Mouse (Mus musculus) retina, embryonic 14.5 days (tissue): ENCODE measurements around the gene Pard3.

Experiments used
- DNase-seq: peaks from one replicate; pipeline ENCODE4 v3.0.0-alpha.2; 2015; ENCODE audit warnings: low spot score

Pard3 gene

DNA sequence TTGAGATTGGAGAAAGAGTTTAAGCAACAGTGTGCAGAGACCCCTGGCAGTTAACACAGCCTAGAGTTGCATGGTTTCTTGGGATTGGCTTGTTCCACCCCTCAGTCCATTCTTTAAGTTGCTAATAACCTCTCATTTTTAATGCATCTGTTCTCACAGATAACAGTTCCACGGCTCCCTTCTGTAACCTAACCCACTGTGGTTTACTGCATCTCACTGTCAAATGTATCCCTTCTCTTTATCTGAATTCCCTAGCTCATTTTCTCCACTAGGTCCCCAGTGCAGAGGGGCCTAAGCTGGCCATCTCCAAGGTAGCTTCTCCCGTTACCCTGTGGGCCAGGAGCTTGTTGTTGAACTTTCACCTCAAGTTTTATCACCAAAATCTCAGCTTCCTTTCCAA, 492.1 kb downstream of the Pard3 start:
- DNase-seq = no peak

DNA sequence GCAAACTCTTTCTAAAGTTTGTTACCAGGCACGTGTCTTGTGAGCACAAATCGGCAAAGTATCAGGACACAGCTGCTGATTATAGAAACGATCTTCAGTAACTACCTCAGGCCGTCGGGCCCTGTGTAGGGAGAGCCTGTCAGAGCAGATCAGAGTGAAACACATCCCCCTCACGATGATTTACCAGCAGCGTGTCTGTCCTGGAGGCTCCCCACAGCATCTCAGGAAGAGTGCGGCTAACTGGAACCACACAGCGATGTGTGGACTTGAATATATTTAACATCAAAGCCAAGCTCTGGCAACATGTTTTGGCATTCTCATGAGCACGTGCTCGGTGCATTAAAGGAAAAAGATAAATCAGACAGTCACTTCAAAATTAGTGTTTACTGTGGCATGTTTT, 493.3 kb downstream of the Pard3 start:
- DNase-seq = peak; percentile 32

DNA sequence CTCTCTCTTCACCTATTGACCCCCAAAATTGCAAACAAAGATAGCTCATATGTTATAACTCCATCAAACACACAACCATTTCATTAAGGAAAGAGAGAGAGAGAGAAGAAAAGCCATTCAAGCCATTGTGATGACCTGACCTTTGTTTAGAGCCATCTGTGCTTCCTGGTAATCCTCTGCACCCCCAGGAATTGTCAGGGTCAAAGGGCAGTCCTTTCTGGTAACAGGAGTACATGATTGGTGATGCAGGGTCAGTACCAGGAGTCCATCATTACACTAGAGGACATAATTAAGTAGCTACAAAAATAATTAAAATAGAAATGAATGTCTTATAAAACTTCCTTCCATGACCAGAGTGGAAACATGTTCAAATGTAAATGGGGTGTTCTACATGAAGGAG, 493.9 kb downstream of the Pard3 start:
- DNase-seq = peak; percentile 12

DNA sequence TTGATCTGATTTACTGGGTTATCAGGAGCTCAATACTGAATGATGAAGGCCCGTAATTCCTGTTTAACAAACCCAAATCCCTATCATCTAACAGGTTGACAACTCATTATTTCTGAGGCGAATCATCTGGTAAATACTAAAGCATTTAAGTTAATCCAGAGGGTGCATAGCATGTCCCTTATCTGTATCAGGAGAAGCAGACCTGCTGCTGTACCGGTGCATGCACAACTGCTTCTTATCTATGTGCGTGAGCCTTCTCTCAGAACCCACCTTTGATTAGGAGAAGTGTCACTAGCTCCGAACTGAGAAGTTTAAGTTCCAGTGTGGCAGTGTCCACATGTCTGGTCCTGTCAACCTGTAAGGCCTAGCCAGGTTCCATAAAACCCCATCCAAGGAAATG, 499.9 kb downstream of the Pard3 start:
- DNase-seq = no peak

DNA sequence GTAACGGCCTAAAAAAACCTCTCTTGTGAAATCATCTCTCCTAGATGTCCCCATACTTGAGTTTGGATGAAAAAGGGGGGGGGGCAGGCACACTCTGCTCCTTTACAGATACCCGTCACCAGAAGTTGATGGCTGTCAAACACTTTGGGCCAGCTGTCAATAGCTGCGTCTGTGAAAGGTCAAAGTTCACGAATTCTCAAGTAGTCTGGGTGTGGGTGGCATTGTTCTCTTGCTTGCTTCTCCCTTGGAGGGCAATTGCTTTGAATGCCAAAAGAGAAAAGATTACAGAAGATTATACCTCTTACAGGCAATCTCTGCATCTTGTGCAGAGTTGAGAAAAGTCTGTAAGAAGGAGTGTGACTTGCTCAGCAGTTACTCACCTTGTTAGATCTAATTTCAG, 500.7 kb downstream of the Pard3 start:
- DNase-seq = no peak

DNA sequence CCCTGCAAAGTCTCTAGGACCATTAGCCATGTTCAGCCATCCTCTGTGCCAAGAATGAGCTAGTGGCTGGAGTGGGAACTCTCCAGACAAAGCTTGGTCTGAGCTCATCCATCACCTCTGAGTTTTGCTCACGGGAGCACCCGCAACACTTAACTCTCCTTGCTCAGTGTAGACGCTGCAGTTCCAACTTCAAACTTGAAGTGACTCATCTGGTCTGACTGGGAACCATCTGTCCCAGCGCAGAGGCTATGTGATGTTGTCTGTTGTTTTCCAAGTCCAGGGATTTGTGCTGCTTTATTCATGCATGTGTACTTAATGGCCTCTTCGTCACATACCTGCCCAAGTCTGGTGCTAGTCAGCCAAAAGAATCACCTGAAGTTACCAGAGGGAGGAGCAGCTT, 505.5 kb downstream of the Pard3 start:
- no peak for DNase-seq

DNA sequence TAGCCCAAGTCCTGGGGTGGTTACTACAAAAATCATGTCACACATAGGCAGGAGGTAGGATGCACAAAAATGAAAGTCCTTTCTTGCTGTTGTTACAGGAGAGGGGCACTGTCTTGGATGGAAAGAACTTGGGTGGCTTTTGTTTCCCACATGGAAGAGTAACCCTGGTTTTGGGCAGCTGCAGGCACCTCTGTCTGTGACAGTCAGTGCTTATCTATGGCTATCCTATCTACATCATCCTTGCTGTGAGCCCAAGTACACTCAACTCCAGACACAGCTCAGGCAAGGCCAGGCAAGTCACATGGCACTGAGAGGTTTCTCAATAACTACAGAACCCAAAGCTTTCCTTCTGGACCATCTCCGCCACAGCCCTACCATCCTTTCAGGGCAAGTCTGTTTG, 506.8 kb downstream of the Pard3 start:
- DNase-seq = no peak

DNA sequence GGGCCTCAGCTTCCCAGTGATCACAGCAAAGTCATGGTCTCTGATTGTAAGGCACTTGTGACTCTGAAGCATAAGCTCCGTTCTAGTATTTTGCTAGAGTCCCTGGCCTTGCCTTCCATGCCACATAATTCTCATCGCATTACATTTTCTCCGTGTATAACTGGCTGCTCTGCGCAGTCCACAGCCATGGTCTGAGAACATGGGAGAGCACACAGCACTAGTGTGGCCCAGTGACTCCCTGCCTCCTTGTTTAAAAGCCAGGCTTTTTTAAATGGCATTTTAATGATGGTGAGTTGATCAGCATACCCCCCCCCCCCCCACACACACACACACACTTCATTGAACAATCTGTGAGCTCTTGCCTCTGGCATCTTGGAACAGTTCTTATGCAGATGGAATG, 508.8 kb downstream of the Pard3 start:
- DNase-seq = no peak

DNA sequence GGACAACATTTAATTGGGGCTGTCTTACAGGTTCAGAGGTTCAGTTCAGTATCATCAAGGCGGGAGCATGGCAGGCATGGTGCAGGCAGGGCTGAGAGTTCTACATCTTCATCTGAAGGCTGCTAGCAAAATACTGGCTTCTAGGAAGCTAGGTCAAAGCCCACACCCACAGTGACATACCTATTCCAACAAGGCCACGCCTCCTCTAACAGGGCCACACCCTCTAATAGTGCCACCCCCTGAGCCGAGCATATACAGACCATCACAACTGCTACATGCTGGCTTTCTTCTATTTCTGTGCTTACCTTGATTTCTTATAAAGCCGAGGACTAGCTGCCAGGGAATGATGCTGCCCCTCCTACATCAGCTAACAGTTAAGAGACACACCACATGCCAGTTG, 513.0 kb downstream of the Pard3 start:
- no peak for DNase-seq

DNA sequence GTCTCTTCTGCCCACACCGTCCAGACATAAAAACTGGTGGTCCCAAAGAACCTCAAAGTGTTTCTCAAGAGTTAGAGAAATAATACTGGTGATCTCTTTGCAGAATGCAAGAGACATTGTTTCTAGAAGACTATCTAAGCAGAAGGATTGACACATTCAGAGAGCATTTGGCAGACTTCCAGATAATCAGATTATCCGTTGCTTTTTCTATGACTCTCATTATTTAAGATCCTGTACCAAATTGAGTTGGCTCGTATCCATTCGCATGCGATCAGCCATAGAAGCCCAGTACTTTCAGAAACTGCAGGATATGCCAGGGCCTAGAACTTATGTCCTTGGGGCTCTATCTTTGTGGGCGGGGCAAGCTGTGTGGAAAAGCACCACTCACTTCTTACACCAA, 514.0 kb downstream of the Pard3 start:
- no peak for DNase-seq

DNA sequence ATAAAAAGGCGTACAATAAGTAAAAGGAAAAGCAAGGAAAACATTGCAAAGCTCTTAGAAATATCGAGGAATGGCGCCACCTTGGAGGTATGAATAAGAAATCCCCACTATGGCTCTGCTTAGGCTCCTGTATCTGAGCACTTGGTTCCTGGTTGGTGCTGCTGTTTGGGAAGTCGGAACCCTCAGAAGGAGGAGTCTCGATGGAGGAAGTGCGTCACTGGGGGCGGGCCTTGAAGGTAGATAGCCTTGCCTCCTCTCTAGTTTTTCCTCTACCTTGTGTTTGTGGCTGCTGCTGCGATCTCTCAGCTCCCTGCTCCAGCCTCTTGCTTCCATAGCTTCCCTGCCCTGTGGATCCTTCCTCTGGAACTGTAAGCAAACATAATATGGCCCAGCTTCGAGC, 515.7 kb downstream of the Pard3 start:
- DNase-seq = no peak

DNA sequence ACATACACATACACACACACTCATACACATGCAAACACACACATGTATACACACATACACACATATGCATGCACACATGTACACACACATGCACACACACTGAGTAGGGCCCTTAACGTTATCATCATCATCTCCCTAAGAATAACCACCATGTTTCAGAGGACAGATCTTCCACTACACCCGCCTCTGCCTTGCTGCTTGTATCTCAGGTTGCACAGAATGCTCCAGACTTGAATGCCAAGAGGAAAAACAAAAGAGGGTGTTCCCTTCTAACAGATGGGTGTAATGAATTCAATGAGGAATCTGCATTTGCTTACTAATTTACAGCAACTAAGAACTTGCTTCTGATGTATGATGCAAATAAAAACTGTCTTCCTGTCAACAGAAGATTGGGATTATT, 519.7 kb downstream of the Pard3 start:
- no peak for DNase-seq

DNA sequence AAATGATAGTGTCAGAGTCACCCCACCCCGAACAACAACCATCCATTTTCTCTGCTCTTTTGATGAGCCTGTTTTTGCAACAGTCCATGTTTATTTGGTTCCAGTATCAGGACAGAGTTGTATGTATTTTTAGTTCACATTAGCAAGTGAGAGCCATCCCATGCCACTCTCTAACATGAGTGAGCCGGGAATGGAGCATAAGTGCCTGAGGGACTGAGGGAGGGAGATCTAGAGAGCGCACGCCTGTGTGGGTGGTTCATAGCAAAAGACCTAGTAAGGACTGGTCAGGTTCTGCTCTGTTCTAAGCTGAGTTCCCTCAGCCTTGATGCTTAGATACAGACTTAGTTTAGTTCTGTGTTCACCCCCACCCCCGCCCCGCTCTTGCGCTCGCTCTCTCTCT, 521.9 kb downstream of the Pard3 start:
- no peak for DNase-seq

DNA sequence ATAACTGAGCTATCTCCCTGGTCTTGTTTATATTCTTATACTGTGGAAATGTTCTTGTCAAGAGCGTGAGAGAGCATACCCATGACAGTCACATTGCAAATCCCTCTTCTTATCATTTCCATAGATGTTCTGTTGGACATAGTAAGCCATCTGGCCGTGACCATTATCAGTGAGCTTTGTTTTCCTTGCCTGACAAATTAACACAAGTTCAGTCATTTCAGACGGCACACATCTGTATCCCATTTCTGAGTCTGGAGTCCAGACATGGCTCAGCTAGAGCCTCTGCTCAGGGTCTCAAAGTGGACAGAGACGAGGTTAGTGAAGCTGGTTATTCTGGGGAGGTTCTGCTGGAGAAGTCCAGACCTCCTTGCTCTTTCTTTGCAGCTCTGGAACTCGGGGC, 523.0 kb downstream of the Pard3 start:
- DNase-seq = no peak

DNA sequence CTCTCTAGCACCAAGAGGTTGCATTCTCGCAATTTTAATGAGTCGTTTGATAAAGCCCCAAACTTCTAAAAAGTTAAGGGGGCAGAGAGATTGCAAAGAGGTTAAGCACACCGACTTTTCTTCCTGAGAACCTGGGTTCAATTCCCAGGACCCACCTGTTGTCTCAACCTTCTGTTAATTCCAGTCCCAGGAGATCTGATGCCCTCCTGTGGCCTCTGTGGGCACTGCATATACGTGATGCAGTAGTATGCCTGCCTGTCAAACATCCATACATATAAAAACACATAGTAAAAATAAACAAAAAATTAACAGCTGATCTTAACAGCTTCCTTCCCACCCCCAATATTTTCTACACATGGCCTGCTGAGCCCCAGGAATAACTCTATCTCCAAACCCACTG, 524.6 kb downstream of the Pard3 start:
- peak; percentile 40 for DNase-seq

DNA sequence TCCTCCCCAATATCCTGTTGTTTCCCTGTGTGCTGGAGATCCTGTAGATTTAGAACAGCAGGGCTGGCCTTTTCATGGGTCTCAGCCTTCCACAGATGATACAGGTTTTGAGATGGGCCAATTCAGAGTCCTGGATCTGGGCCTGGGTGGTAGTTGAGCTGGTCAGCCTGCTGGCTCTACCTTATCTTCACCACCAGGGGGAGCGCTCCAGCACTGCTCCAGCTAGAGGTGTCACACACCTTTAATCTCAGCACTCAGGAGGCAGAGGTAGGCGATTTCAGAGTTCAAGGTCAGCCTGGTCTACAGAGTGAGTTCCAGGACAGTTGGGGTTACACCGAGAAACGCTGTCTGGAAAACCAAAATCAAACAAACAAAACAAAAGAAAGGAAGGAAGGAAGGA, 525.6 kb downstream of the Pard3 start:
- peak; percentile 66 for DNase-seq

DNA sequence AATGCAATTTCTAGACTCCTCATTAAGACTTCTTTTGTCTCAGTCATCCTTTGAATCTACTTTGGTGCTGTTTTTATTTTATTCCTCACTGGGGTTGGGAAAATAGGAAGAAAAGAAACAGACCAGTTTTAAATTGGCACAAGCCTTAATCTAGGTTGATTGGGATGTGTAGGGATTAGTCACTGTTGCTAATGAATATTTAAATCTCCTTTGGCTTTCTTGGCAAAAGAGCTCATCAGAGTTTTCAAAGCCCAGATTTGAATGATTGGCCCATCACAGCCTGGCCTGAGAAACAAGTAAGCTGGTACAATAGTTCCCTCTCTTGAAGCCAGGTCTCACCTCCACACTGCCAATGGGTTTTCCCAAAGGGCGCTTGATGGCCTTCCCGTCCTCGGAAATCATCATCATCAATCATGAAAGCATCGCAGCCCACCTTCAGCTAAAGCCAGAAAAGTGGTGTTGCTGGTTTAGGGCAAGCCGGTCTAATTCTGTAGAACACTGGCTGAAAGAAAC, 527.0 kb downstream of the Pard3 start:
- no peak for DNase-seq

DNA sequence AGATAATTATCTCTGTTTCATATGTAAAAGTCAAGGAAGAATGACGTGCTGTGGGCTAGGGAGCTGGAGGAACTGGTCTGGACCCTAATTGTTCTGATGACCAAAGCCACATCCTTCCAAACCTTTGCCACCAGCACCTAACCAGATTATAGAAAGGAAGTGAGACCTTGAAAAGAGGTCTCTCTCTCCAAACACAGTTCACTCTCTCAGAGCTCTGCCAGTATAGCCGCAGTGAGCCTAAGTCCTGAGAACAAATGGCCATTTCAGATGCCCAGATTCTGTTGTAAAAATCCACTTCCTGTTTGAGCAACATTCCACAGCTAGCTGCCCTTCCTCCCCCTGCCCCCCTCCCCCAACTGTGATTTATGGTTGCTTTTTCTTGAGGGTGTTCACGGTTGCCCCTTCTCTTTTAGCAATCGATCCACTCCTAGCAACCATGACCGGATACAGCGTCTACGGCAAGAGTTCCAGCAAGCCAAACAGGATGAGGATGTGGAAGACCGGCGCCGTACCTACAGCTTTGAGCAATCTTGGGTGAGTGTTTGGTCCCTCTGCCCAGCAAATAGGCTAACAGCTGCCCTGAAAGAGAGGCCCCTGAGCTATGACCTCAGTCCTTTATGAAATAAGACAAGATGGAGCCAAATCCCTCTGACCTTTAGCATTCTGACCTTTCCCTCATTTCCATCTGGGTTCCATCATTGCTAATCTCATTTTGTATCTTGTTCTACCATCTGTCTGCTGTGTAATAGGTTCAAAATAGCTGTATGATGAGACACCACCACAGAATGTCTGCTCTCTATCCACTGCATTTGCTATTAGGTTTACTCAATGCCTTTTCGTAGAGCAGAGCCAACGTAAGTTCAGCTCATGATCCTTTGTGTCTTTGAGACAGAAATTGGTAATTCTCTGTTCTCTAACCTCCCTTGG, 529.2 kb downstream of the Pard3 start:
- no peak for DNase-seq

DNA sequence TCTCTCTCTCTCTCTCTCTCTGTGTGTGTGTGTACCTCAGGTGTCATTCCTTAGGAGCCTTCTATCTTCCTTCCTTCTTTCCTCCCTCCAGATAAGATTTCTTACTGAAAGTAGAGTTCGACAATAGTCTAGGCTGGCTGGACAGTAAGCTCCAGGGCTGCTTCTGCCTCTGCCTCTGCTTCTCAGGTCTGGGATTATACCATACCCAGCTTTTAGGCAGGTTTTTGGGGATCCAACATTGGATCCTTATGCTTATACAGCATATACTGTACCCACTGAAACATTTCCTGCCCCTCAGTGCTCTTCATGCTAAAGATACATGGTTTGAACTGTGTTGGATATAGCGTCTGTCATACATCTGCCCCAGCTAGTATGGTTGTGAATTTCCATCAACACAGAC, 536.9 kb downstream of the Pard3 start:
- DNase-seq = no peak

DNA sequence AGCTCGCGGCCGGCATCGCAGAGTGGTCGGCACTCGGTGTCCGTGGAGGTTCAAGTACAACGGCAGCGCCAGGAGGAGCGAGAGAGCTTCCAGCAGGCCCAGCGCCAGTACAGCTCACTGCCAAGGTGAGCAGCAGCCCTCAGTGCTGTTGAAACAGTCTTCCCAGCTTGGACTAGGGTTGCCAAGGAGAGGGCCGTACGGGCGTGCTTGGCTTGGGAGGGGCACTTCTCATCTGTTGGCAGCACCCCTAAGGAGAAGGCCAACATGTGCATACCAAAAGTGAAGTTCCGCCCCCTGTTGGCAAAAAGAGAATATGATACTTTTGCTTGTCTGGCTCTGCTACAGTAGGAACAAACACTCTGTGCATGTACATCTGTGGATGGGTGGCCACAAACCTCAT, 539.4 kb downstream of the Pard3 start:
- DNase-seq = no peak

DNA sequence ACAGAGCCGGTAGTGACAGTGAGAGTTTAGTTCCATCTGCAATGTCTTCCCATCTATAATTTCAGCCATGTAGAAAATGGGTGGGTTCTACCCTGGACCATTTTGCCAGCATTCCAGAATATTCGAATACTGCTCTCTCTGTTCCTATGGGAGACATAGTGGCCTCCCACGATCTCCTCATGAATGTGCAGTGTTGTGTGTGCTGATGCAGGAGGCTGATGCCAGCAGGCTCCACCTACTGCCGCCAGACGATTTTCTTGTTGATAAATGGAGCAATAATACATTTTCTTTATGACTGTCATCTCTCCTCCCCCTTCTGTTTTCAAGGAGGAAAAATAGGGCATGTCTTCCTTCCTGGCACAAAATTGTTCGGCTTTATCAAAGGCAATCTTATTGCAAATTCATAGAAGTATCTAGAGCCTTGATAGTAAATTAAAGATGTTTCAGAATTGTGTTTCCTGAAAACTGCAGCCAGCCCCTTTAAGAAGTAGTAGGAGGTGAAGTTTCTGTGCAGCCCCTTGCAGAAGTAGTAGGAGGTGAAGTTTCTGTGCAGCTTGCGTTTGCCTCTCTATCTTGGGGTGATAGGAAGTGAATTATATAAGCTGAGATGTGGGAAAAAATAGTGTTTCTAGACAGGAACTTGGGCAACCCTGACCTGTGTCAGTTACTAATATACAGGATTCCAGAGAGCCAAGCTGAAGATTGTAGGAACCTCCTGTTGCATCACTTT, 545.0 kb downstream of the Pard3 start:
- DNase-seq = no peak

DNA sequence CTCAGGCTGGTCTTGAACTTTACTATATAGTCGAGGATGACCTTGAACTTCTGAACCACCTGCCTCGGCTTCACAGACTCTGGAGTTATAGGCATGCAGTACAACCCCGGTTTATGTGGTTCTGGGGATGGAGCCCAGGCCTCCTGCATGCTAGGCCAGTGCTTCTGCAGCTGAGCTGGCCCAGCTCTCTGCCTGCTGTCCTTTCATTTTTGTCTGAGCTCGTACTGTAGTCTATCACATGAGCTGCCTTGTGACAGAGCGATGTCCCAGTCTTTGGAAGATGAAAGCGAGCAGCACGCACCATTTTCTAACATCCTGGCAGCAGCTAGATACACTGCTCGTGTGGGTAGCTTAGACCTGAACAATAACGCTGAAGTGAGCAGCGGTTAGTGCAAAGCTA, 545.6 kb downstream of the Pard3 start:
- DNase-seq = no peak

DNA sequence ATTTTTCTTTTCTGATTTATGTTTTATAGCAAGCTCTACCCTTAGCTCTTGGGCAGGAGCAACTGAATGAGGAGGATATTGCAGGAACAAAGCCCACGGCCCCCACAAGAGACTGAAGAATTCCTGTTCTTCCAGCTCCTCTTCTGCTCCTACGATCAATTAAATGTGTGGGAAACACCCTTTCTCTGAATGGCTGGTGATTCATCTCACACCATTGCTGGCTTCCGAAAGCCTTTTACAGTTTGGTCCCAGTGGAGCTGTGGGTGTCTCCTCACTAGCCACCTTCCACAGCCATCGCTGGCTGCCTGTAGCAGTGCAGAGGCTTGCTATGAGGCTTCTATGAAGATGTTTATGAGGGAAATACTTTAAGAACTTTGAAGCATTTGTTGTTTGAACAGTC, 550.5 kb downstream of the Pard3 start:
- DNase-seq = no peak
